Mouse (Mus musculus): ENCODE data around the gene Usp26. TPM values are rescaled to one million over a fixed set of nuclear protein-coding genes. Genes with fewer than 3 reads are reported as not detected.

Usp26 gene
- not detected in 2 replicates for polyA plus RNA-seq (2016; fragmentation: Nextera tagmentation; extraction: Ambion mirVana)

DNA sequence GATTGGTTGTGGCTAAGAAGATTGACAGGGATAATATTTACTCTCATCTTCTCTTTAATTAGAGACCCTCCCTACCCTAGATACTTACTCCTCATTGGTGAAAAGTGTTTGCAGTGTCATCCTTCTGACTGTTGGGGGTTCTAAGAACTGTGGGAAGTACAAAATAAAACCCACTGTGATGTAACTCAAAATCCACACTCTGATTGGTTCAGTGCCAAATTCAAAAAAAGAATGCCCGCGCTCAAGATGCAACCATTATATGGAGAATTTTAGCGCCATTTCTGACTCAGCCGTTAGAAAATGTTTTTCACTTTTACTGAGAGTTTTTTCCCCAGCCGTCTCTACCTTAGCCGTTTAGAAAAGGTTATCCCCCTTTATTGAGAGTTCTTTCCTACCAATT is at the start of gene Usp26:
Gene Usp26 (minus strand): TSS at position 101 of the 400 bp plus-strand sequence.
- WGBS, result 97% methylated on average over 6 of the region's 6 CpGs
- no peak within 1 kb of the TSS for H3K4me2 ChIP-seq
- ATAC-seq (ENCODE audit: low FRiP score), result no peak
- no peaks in the 10 kb centered on the region for H3K4me1 ChIP-seq
- H3K9ac ChIP-seq, result no peak within 1 kb of the TSS
- no peaks in the 10 kb centered on the region for H3K9me3 ChIP-seq
- no peaks in the 10 kb centered on the region for H3K36me3 ChIP-seq (replicated peaks)
- H3K27ac ChIP-seq, result no peak within 1 kb of the TSS
- H3K4me3 ChIP-seq (replicated peaks), result no peak within 1 kb of the TSS
- no peaks in the 10 kb centered on the region for H3K27me3 ChIP-seq

DNA sequence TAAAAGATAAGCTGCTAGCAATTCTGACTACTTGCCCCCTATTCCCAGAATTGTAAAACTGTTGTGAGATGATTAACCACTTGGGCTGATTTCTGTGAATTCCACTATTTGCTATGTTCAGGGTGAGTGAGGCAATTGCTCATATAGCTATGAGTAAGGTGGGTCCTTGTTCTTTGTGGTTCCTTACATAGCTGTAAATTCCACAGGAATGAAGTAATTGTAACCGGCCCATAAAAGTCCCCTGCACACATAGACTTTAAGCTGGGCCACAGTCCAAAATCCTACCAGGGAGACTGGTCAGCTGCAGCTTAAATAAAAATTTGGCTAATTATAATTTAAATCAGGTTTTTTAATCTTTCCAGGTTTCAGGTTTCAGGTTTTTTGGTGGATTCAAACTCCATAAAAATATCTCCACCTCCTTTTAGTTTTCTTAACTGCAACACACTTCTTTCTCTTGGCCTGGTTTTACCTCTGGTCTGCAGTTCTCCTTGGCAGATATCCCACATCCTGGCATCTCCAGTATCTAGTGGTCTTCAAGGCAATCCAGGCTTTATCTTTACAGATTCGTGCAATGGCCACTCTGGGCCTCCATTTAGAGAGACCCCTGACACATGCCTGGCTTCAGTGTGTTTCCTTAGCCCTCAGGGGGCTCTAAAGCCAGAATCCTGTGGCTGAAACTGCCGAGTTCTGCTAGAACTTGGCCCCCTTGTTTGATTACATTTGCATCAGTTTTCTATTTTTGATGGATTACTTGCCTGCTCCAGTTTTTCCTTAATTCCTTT is 13.6 kb upstream of the Usp26 start:
- no peaks in the 10 kb centered on the region for H3K4me1 ChIP-seq
- no peak overlapping the region for H3K4me2 ChIP-seq
- WGBS, result 45% methylated on average over 3 of the region's 3 CpGs
- no peaks in the 10 kb centered on the region for H3K27me3 ChIP-seq
- ATAC-seq (ENCODE audit: low FRiP score), result no peak
- no peak overlapping the region for H3K9ac ChIP-seq
- no peak overlapping the region for H3K27ac ChIP-seq
- H3K9me3 ChIP-seq, result no peaks in the 10 kb centered on the region
- no peaks in the 10 kb centered on the region for H3K36me3 ChIP-seq (replicated peaks)
- H3K4me3 ChIP-seq (replicated peaks), result no peak overlapping the region

DNA sequence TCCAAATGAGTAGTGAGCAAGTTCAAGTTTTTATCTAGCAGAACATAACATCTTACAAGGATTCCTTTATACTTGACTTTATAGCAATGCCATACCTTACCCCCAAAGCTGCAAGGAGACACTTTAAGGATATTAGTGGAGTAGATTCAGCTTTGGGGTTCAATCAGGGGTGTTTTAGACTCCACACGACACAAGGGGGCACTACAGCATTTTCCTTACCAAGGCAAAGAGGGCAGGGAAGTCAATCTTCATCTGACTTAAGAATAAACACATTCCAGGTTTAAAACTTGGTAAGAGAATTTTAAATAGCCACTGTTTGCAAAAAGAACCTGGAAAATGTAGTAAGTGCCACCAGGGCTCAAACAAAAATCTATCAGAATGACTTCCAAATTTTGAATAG is 33.6 kb downstream of the Usp26 start:
- Histone ChIP-seq H3K27me3 (no peaks in the 10 kb centered on the region), H3K4me1 (no peaks in the 10 kb centered on the region), H3K4me2 (no peak overlapping the region), H3K9ac (no peak overlapping the region), H3K9me3 (no peaks in the 10 kb centered on the region), H3K36me3 (replicated peaks) (no peaks in the 10 kb centered on the region), H3K4me3 (replicated peaks) (no peak overlapping the region), H3K27ac (no peak overlapping the region)
- WGBS, result 11% methylated on average over 1 of the region's 1 CpGs
- no peak for ATAC-seq (ENCODE audit: low FRiP score)

DNA sequence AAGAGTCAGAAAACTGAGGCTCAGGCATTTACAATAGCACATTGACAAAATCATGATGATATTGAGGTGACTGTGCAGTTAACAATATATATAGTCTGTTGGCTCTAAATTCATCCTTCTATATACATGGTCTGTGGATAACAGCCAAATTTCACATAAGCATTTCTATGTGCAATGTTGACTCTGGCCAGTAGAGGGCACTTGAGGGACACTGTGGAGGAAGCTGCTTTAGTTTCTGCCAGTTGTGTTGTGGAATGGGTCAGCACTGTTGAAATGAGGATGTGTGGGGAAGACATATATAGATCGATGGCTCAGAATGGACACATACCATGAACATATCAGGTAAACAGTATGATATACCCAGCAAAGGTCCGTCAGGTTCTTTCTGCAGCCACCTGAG is 64.6 kb downstream of the Usp26 start:
- Histone ChIP-seq H3K27me3 (no peaks in the 10 kb centered on the region), H3K27ac (no peak overlapping the region), H3K4me3 (replicated peaks) (no peak overlapping the region), H3K9ac (no peak overlapping the region), H3K36me3 (replicated peaks) (no peaks in the 10 kb centered on the region), H3K9me3 (no peaks in the 10 kb centered on the region), H3K4me1 (no peaks in the 10 kb centered on the region), H3K4me2 (no peak overlapping the region)
- ATAC-seq (ENCODE audit: low FRiP score), result no peak
- 74% methylated on average over 2 of the region's 2 CpGs for WGBS

DNA sequence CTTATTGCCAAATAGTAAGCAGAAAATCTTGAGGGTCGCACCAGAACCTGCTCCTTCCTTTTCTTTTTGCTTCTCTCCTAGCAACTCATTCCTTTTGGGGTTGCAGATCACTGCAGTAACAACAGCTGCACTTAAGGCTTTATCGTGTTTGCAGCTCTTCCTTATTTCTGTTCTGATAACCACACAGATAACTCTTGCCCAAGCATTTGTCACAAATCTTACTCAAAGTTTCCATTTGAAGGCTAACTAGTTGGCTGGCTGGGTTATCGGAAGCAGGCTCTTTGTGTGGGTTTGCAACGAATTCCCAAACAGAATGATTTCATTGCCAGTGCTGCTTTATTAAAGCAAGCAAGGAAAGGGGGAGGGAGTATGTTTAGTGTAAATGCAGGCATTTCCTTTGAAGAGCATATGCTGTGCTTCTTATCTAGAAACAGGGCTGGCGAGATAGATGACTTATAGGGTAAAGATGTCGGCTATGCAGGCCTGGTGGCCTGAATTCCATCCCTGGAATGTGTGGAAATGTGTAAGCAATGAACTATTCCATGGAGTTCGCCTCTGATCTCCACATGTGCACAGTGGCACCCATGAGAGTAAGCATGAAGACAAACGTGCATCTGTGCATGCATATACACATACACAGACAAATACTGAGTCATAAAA is 86.8 kb downstream of the Usp26 start:
- H3K27me3 ChIP-seq, result peaks cover 6% of the 10 kb centered on the region; the same call in 1 of the 2 replicates
- no peak overlapping the region for H3K9ac ChIP-seq
- no peak overlapping the region for H3K27ac ChIP-seq
- ATAC-seq (ENCODE audit: low FRiP score), result no peak
- WGBS, result 78% methylated on average over 8 of the region's 8 CpGs
- H3K4me1 ChIP-seq, result no peaks in the 10 kb centered on the region
- no peak overlapping the region for H3K4me3 ChIP-seq (replicated peaks)
- no peaks in the 10 kb centered on the region for H3K36me3 ChIP-seq (replicated peaks)
- H3K4me2 ChIP-seq, result no peak overlapping the region
- no peaks in the 10 kb centered on the region for H3K9me3 ChIP-seq

DNA sequence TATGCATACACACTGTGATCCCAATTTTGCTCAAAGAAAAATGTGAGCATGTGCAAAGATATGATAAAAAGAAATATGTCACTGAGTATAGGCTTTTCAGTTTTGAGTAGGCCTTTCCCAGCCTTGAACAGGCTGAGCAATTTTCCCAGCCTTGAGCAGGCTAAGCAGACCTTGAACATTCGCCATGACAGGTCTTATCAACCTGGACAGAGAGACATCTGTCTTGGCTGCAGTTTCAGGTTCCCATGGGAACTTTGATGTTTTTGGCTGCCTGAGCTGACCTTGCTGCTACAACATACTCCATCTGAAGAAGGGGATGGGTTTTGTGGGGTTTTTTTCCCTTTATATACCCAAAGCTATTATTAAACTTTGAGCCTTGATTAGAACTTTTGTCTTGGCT is 88.0 kb downstream of the Usp26 start:
- Histone ChIP-seq H3K4me1 (no peaks in the 10 kb centered on the region), H3K4me2 (no peak overlapping the region), H3K36me3 (replicated peaks) (no peaks in the 10 kb centered on the region), H3K27me3 (peaks cover 6% of the 10 kb centered on the region; the same call in 1 of the 2 replicates), H3K9ac (no peak overlapping the region), H3K9me3 (no peaks in the 10 kb centered on the region), H3K27ac (no peak overlapping the region), H3K4me3 (replicated peaks) (no peak overlapping the region)
- ATAC-seq (ENCODE audit: low FRiP score), result no peak
- WGBS, result 85% methylated on average over 1 of the region's 1 CpGs

Other genes with a start within 250 kb of the Usp26 start
- 22.7 and 23.7 TPM in 2 replicates for gene Hs6st2, start 119.4 kb downstream of the Usp26 start, polyA plus RNA-seq (2016; fragmentation: Nextera tagmentation; extraction: Ambion mirVana)
- gene 1700080O16Rik, start 171.5 kb upstream of the Usp26 start, polyA plus RNA-seq (2016; fragmentation: Nextera tagmentation; extraction: Ambion mirVana), result not detected in 2 replicates

Data from forebrain, embryonic 12.5 days (tissue).